Mouse (Mus musculus): Measurements from ENCODE around the gene Tns3. TPM values are rescaled to one million over a fixed set of nuclear protein-coding genes. Genes with fewer than 3 reads are reported as not detected.

The Tns3 gene
- polyA plus RNA-seq, 1 experiment from 2014 or later = 9.1 TPM

- H3K27me3 ChIP-seq (ENCODE audit: low read depth, poor library complexity, severe bottlenecking) = no peaks in the 10 kb centered on the region
- DNase-seq (ENCODE audit: low spot score) = no peak
- H3K9me3 ChIP-seq (replicated peaks) = no peaks in the 10 kb centered on the region
- no peak overlapping the region for H3K4me3 ChIP-seq
- 89% methylated on average over 3 of the region's 3 CpGs for WGBS
- no peaks in the 10 kb centered on the region for H3K36me3 ChIP-seq
- H3K27ac ChIP-seq (replicated peaks) = no peak overlapping the region
- H3K4me1 ChIP-seq = peaks cover 9% of the 10 kb centered on the region; the same call in 1 of the 2 replicates
These were observed 71.2 kb downstream of the Tns3 start for GRCm38 (mm10) chr11:8593172-8593571.

- Histone ChIP-seq H3K4me3 (no peak overlapping the region), H3K36me3 (no peaks in the 10 kb centered on the region), H3K9me3 (replicated peaks) (no peaks in the 10 kb centered on the region), H3K27me3 (ENCODE audit: low read depth, poor library complexity, severe bottlenecking) (no peaks in the 10 kb centered on the region), H3K4me1 (peaks cover 20% of the 10 kb centered on the region), H3K27ac (replicated peaks) (no peak overlapping the region)
- WGBS = 88% methylated on average over 5 of the region's 5 CpGs
- DNase-seq (ENCODE audit: low spot score) = no peak
These were observed 73.1 kb downstream of the Tns3 start for GRCm38 (mm10) chr11:8591271-8591670.

GRCm38 (mm10) chr11:8589226-8589905 is 75.0 kb downstream of the Tns3 start:
- Histone ChIP-seq H3K27me3 (ENCODE audit: low read depth, poor library complexity, severe bottlenecking) (no peaks in the 10 kb centered on the region), H3K4me1 (peaks cover 38% of the 10 kb centered on the region), H3K4me3 (no peak overlapping the region), H3K9me3 (replicated peaks) (no peaks in the 10 kb centered on the region), H3K27ac (replicated peaks) (no peak overlapping the region), H3K36me3 (no peaks in the 10 kb centered on the region)
- 73% methylated on average over 9 of the region's 9 CpGs for WGBS
- DNase-seq (ENCODE audit: low spot score) = no peak

GRCm38 (mm10) chr11:8587941-8588340 is 76.4 kb downstream of the Tns3 start:
- no peak overlapping the region for H3K27ac ChIP-seq (replicated peaks)
- no peaks in the 10 kb centered on the region for H3K9me3 ChIP-seq (replicated peaks)
- WGBS = 91% methylated on average over 3 of the region's 3 CpGs
- no peak for DNase-seq (ENCODE audit: low spot score)
- H3K27me3 ChIP-seq (ENCODE audit: low read depth, poor library complexity, severe bottlenecking) = no peaks in the 10 kb centered on the region
- H3K36me3 ChIP-seq = no peaks in the 10 kb centered on the region
- peaks cover 38% of the 10 kb centered on the region for H3K4me1 ChIP-seq
- no peak overlapping the region for H3K4me3 ChIP-seq

GRCm38 (mm10) chr11:8586996-8587644 is 77.2 kb downstream of the Tns3 start:
- Histone ChIP-seq H3K9me3 (replicated peaks) (no peaks in the 10 kb centered on the region), H3K4me1 (peaks cover 42% of the 10 kb centered on the region), H3K27ac (replicated peaks) (no peak overlapping the region), H3K36me3 (no peaks in the 10 kb centered on the region), H3K4me3 (no peak overlapping the region), H3K27me3 (ENCODE audit: low read depth, poor library complexity, severe bottlenecking) (no peaks in the 10 kb centered on the region)
- WGBS = 46% methylated on average over 10 of the region's 10 CpGs
- DNase-seq (ENCODE audit: low spot score) = no peak

GRCm38 (mm10) chr11:8586374-8586773 is 78.0 kb downstream of the Tns3 start:
- no peak overlapping the region for H3K27ac ChIP-seq (replicated peaks)
- no peaks in the 10 kb centered on the region for H3K27me3 ChIP-seq (ENCODE audit: low read depth, poor library complexity, severe bottlenecking)
- no peak overlapping the region for H3K4me3 ChIP-seq
- H3K9me3 ChIP-seq (replicated peaks) = no peaks in the 10 kb centered on the region
- peaks cover 42% of the 10 kb centered on the region for H3K4me1 ChIP-seq
- no peaks in the 10 kb centered on the region for H3K36me3 ChIP-seq
- no peak for DNase-seq (ENCODE audit: low spot score)
- WGBS = 82% methylated on average over 2 of the region's 2 CpGs

GRCm38 (mm10) chr11:8585686-8586085 is 78.6 kb downstream of the Tns3 start:
- H3K4me1 ChIP-seq = peaks cover 42% of the 10 kb centered on the region
- no peaks in the 10 kb centered on the region for H3K9me3 ChIP-seq (replicated peaks)
- H3K27me3 ChIP-seq (ENCODE audit: low read depth, poor library complexity, severe bottlenecking) = no peaks in the 10 kb centered on the region
- H3K36me3 ChIP-seq = no peaks in the 10 kb centered on the region
- DNase-seq (ENCODE audit: low spot score) = no peak
- WGBS = 70% methylated on average over 3 of the region's 3 CpGs
- no peak overlapping the region for H3K27ac ChIP-seq (replicated peaks)
- H3K4me3 ChIP-seq = no peak overlapping the region

GRCm38 (mm10) chr11:8584925-8585324 is 79.4 kb downstream of the Tns3 start:
- no peak overlapping the region for H3K4me3 ChIP-seq
- no peaks in the 10 kb centered on the region for H3K36me3 ChIP-seq
- no peak overlapping the region for H3K27ac ChIP-seq (replicated peaks)
- H3K4me1 ChIP-seq = peaks cover 42% of the 10 kb centered on the region
- DNase-seq (ENCODE audit: low spot score) = no peak
- no peaks in the 10 kb centered on the region for H3K9me3 ChIP-seq (replicated peaks)
- H3K27me3 ChIP-seq (ENCODE audit: low read depth, poor library complexity, severe bottlenecking) = no peaks in the 10 kb centered on the region
- WGBS = 45% methylated on average over 1 of the region's 1 CpGs

- Histone ChIP-seq H3K4me1 (peaks cover 37% of the 10 kb centered on the region), H3K27ac (replicated peaks) (no peak overlapping the region)
- WGBS = 75% methylated on average over 2 of the region's 2 CpGs
These were observed 80.0 kb downstream of the Tns3 start for GRCm38 (mm10) chr11:8584307-8584706.

GRCm38 (mm10) chr11:8583137-8583536 is 81.2 kb downstream of the Tns3 start:
- H3K27ac ChIP-seq (replicated peaks) = no peak overlapping the region
- H3K4me3 ChIP-seq = no peak overlapping the region
- DNase-seq (ENCODE audit: low spot score) = no peak
- no peaks in the 10 kb centered on the region for H3K27me3 ChIP-seq (ENCODE audit: low read depth, poor library complexity, severe bottlenecking)
- H3K9me3 ChIP-seq (replicated peaks) = no peaks in the 10 kb centered on the region
- peaks cover 32% of the 10 kb centered on the region for H3K4me1 ChIP-seq
- 86% methylated on average over 3 of the region's 3 CpGs for WGBS
- no peaks in the 10 kb centered on the region for H3K36me3 ChIP-seq

More at GRCm38 (mm10) chr11:8584307-8584706, 80.0 kb downstream of the Tns3 start:
- no peak for DNase-seq (ENCODE audit: low spot score)
- H3K4me3 ChIP-seq = no peak overlapping the region
- no peaks in the 10 kb centered on the region for H3K27me3 ChIP-seq (ENCODE audit: low read depth, poor library complexity, severe bottlenecking)
- H3K36me3 ChIP-seq = no peaks in the 10 kb centered on the region
- no peaks in the 10 kb centered on the region for H3K9me3 ChIP-seq (replicated peaks)

- H3K4me1 ChIP-seq = peaks cover 28% of the 10 kb centered on the region
- H3K9me3 ChIP-seq (replicated peaks) = no peaks in the 10 kb centered on the region
- WGBS = 93% methylated on average over 10 of the region's 10 CpGs
- no peak overlapping the region for H3K27ac ChIP-seq (replicated peaks)
- no peaks in the 10 kb centered on the region for H3K27me3 ChIP-seq (ENCODE audit: low read depth, poor library complexity, severe bottlenecking)
- no peak for DNase-seq (ENCODE audit: low spot score)
- H3K36me3 ChIP-seq = no peaks in the 10 kb centered on the region
- no peak overlapping the region for H3K4me3 ChIP-seq
These were observed 82.0 kb downstream of the Tns3 start for GRCm38 (mm10) chr11:8582101-8582920.

GRCm38 (mm10) chr11:8579789-8580188 is 84.5 kb downstream of the Tns3 start:
- no peaks in the 10 kb centered on the region for H3K36me3 ChIP-seq
- 86% methylated on average over 5 of the region's 5 CpGs for WGBS
- DNase-seq (ENCODE audit: low spot score) = no peak
- H3K27me3 ChIP-seq (ENCODE audit: low read depth, poor library complexity, severe bottlenecking) = no peaks in the 10 kb centered on the region
- no peak overlapping the region for H3K4me3 ChIP-seq
- no peak overlapping the region for H3K27ac ChIP-seq (replicated peaks)
- H3K9me3 ChIP-seq (replicated peaks) = no peaks in the 10 kb centered on the region
- H3K4me1 ChIP-seq = peaks cover 17% of the 10 kb centered on the region
